Mouse (Mus musculus) megakaryocyte, embryonic 14.5 days (primary cell): ENCODE results near the gene Hhat. TPM values are rescaled to one million over a fixed set of nuclear protein-coding genes. Genes with fewer than 3 reads are reported as not detected.

Source experiments
- H3K27me3 ChIP-seq: replicated peaks from 2 replicates; pipeline ENCODE3; 2012; ENCODE audit warnings: inconsistent platforms
- H3K36me3 ChIP-seq: replicated peaks from 2 replicates; pipeline ENCODE3; 2012; ENCODE audit warnings: low read length, inconsistent platforms, mixed read lengths
- H3K4me1 ChIP-seq: 2 replicates; pipeline ENCODE4 v1.6.1; 2012; ENCODE audit warnings: inconsistent platforms
- H3K4me3 ChIP-seq: replicated peaks from 2 replicates; pipeline ENCODE3; 2012; ENCODE audit warnings: moderate library complexity, mild to moderate bottlenecking, inconsistent platforms
- H3K9me3 ChIP-seq: 2 replicates; pipeline ENCODE4 v1.6.1; 2012; ENCODE audit warnings: inconsistent platforms
- FLI1 ChIP-seq: IDR thresholded peaks from 2 replicates; pipeline ENCODE4 v1.6.1; 2012; ENCODE audit warnings: low read length, inconsistent platforms, mixed read lengths
- GATA1 ChIP-seq: IDR thresholded peaks from 3 replicates; pipeline ENCODE4 v1.6.1; 2012; ENCODE audit warnings: mixed read lengths, low read length, inconsistent platforms, borderline replicate concordance
- polyA plus RNA-seq: library from polyadenylated mRNA; stranded (reverse); fragments of >175 nt; gene quantifications from 2 replicates; pipeline ENCODE4 v1.2.3, GENCODE M21; 2012; ENCODE audit warnings: low replicate concordance; ENCODE audit not compliant: insufficient read depth

The Hhat gene
- polyA plus RNA-seq, 1 experiment: 0.03 TPM

GRCm38 (mm10) chr1:192481446-192481845, 289.6 kb downstream of the Hhat start:
- TF ChIP-seq FLI1 (no peak), GATA1 (no peak)

GRCm38 (mm10) chr1:192480072-192480784, 290.8 kb downstream of the Hhat start:
- H3K4me3 ChIP-seq: no peak overlapping the region
- H3K36me3 ChIP-seq: no peaks in the 10 kb centered on the region
- TF ChIP-seq GATA1 (no peak), FLI1 (no peak)
- peaks cover 5% of the 10 kb centered on the region; the same call in 1 of the 2 replicates for H3K4me1 ChIP-seq
- peaks cover 15% of the 10 kb centered on the region for H3K27me3 ChIP-seq
- no peaks in the 10 kb centered on the region for H3K9me3 ChIP-seq

More at GRCm38 (mm10) chr1:192481446-192481845, 289.6 kb downstream of the Hhat start:
- H3K9me3 ChIP-seq: no peaks in the 10 kb centered on the region
- H3K36me3 ChIP-seq: no peaks in the 10 kb centered on the region
- peaks cover 19% of the 10 kb centered on the region for H3K27me3 ChIP-seq
- H3K4me1 ChIP-seq: peaks cover 5% of the 10 kb centered on the region; the same call in 1 of the 2 replicates
- no peak overlapping the region for H3K4me3 ChIP-seq

- peaks cover 4% of the 10 kb centered on the region; the same call in 1 of the 2 replicates for H3K9me3 ChIP-seq
- no peak overlapping the region for H3K4me3 ChIP-seq
- no peaks in the 10 kb centered on the region for H3K36me3 ChIP-seq
- peaks cover 15% of the 10 kb centered on the region for H3K27me3 ChIP-seq
- peaks cover 5% of the 10 kb centered on the region; the same call in 1 of the 2 replicates for H3K4me1 ChIP-seq
- TF ChIP-seq FLI1 (no peak), GATA1 (no peak)
Measured at GRCm38 (mm10) chr1:192478176-192478575, 292.8 kb downstream of the Hhat start.

DNA sequence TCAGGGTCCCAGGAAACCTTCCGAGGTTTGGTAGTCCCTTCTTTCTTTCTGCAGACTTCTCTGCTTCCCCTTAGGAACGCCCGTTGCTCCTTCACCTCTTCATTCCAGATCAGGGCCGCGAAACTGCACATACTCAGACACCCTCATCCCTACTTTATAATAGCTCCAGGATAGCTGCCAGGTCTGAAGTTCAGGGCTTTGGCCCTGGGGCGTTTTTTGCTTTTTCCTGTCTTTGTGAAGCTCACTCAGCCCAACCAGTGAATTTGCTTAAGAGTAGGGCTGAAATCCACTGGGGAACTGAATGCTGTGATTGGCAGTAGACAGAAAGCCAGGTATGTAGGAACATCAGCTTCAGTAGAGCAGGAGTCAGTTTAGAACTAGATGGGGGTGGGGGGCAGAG, 293.5 kb downstream of the Hhat start:
- Histone ChIP-seq H3K36me3 (no peaks in the 10 kb centered on the region), H3K9me3 (peaks cover 11% of the 10 kb centered on the region; the same call in 1 of the 2 replicates), H3K27me3 (peaks cover 10% of the 10 kb centered on the region), H3K4me3 (no peak overlapping the region), H3K4me1 (peaks cover 5% of the 10 kb centered on the region; the same call in 1 of the 2 replicates)
- TF ChIP-seq GATA1 (no peak), FLI1 (no peak)

DNA sequence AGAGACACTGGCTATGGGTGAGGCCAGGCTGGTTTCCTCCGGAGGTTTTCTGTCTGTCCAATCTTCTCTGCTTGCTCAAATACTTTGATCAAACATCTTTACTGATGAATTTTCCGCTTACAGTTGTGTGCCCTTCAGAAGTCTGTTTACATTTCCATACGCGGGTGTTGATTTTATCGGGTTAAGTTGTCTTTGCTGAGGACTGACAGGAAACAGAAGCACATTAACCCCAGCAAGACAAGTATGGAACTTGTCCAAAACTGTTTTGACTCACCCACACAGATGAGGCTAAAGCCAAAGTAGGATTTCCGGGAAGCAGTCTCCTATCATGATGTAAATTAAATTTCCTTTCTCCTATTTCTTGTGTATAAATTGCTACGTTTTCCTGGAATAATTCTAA, 294.3 kb downstream of the Hhat start:
- H3K4me3 ChIP-seq: no peak overlapping the region
- H3K4me1 ChIP-seq: peaks cover 5% of the 10 kb centered on the region; the same call in 1 of the 2 replicates
- TF ChIP-seq FLI1: no peak
- TF ChIP-seq GATA1: no peak
- peaks cover 19% of the 10 kb centered on the region for H3K9me3 ChIP-seq
- H3K27me3 ChIP-seq: peaks cover 7% of the 10 kb centered on the region
- H3K36me3 ChIP-seq: no peaks in the 10 kb centered on the region

DNA sequence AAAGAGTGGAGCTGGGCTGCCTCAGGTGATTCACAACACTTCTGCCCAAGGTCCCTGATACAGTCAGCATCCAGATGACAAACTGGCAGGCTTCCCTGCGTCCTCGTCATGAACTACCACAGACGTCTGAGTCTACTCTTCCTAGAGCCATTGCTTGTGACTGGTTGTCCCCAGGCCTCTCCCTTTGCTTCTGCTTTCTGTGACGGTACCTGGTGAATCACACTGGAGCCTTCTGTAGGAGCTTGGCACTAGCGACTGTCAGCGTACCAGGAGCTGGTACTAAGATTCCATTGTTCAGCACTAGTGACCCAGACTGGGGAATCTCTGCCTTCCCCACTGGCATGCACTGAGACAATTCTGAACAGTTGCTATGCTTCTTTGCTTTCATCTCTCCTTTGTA, 297.9 kb downstream of the Hhat start:
- no peak overlapping the region for H3K4me3 ChIP-seq
- H3K4me1 ChIP-seq: peaks cover 5% of the 10 kb centered on the region; the same call in 1 of the 2 replicates
- no peak for TF ChIP-seq FLI1
- TF ChIP-seq GATA1: no peak
- H3K9me3 ChIP-seq: peaks cover 19% of the 10 kb centered on the region
- H3K36me3 ChIP-seq: no peaks in the 10 kb centered on the region
- peaks cover 3% of the 10 kb centered on the region for H3K27me3 ChIP-seq

DNA sequence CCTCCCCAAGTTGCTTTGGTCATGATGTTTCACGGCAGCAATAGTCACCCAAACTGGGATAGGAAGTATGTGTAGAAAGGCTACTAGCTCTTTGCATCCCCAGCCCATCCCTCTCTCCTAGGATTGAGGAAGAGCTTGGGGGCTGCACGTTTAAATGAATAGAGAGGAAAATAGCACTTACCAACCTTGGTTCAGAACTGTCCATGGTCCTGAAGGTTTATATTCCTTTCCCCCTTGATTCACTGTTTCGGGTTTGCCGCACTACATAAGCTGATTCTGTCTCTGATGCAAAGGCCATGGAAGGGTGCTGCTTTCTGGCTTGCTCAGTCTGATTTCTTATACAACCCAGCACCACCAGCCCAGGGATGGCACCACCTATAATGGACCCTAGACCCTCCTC, 298.7 kb downstream of the Hhat start:
- no peak overlapping the region for H3K4me3 ChIP-seq
- no peaks in the 10 kb centered on the region for H3K27me3 ChIP-seq
- peaks cover 19% of the 10 kb centered on the region for H3K9me3 ChIP-seq
- no peak for TF ChIP-seq GATA1
- H3K4me1 ChIP-seq: peaks cover 3% of the 10 kb centered on the region; the same call in 1 of the 2 replicates
- no peaks in the 10 kb centered on the region for H3K36me3 ChIP-seq

- Histone ChIP-seq H3K4me3 (no peak overlapping the region), H3K4me1 (no peaks in the 10 kb centered on the region), H3K36me3 (no peaks in the 10 kb centered on the region), H3K9me3 (no peaks in the 10 kb centered on the region), H3K27me3 (no peaks in the 10 kb centered on the region)
- TF ChIP-seq FLI1 (no peak), GATA1 (no peak)
Measured at GRCm38 (mm10) chr1:192463732-192464131, 307.3 kb downstream of the Hhat start.

- Histone ChIP-seq H3K4me1 (no peaks in the 10 kb centered on the region), H3K4me3 (no peak overlapping the region), H3K27me3 (no peaks in the 10 kb centered on the region), H3K36me3 (no peaks in the 10 kb centered on the region), H3K9me3 (no peaks in the 10 kb centered on the region)
- TF ChIP-seq FLI1: no peak
- TF ChIP-seq GATA1: no peak
Measured at GRCm38 (mm10) chr1:192457526-192458206, 313.4 kb downstream of the Hhat start.

DNA sequence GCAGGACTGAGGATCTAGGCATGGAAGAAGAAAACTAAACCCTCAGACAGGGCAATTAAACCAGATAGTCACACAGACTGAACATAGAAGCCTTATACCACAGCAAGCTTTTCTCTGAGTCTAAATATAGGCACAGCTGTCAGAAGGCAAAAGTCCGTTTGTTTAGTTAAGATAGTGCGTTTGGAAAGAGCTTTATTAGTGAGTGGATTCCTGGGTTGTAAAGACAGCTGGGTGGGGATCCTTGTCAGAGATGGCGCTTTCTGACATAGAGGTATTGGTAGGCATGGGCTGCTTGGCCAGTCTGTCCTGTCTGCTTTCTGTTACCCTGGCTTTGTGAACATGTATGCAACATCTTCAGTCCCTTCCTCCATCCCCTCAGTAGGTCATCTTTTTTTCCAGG, 314.0 kb downstream of the Hhat start:
- Histone ChIP-seq H3K4me3 (no peak overlapping the region), H3K36me3 (no peaks in the 10 kb centered on the region), H3K9me3 (no peaks in the 10 kb centered on the region), H3K4me1 (no peaks in the 10 kb centered on the region), H3K27me3 (no peaks in the 10 kb centered on the region)
- TF ChIP-seq FLI1: no peak
- no peak for TF ChIP-seq GATA1
